Mouse (Mus musculus): Measurements from ENCODE around the gene Olfr768. TPM values are rescaled to one million over a fixed set of nuclear protein-coding genes. Genes with fewer than 3 reads are reported as not detected.
"Not testable (repeated sequence)": the region's sequence is repeated elsewhere in the genome, so short reads cannot be mapped to it uniquely, and the experiment has no call there.

Gene Olfr768
- total and polyA plus RNA-seq, 3 experiments: not detected

- 78% methylated on average over 2 of the region's 2 CpGs for WGBS
- Histone ChIP-seq H3K4me1 (ENCODE audit: control insufficient read depth, insufficient read depth, low read length) (no peaks in the 10 kb centered on the region), H3K36me3 (ENCODE audit: control insufficient read depth, insufficient read depth, low read length) (no peaks in the 10 kb centered on the region), H3K79me2 (replicated peaks; ENCODE audit: control insufficient read depth, insufficient read depth, low read length) (no peaks in the 10 kb centered on the region), H3K4me3 (no peak within 1 kb of the TSS), H3K9ac (ENCODE audit: low read depth, low read length) (no peak within 1 kb of the TSS), H3K27me3 (ENCODE audit: control insufficient read depth, insufficient read depth, low read length) (no peaks in the 10 kb centered on the region), H3K27ac (no peak within 1 kb of the TSS)
- TF ChIP-seq EP300 (IDR thresholded peaks at IDR 0.05; ENCODE audit: insufficient read depth, low read depth, low read length): no peak
- no peak for TF ChIP-seq CTCF (IDR thresholded peaks at IDR 0.05)
- no peak for TF ChIP-seq POLR2A (IDR thresholded peaks at IDR 0.05; ENCODE audit: insufficient read depth, low read depth, low read length)
- intact Hi-C loops (cut with DNase I): no loop called here
- DNase-seq: no peak
Observed at GRCm38 (mm10) chr10:129068877-129069276, 30.3 kb downstream of the Olfr768 start, which contains the start of gene Olfr766-ps1. Gene Olfr766-ps1, minus strand, starts transcription at chr10:129068977.

- H3K79me2 ChIP-seq (replicated peaks; ENCODE audit: control insufficient read depth, insufficient read depth, low read length); H3K4me1 ChIP-seq (ENCODE audit: control insufficient read depth, insufficient read depth, low read length); H3K27ac ChIP-seq; H3K36me3 ChIP-seq (ENCODE audit: control insufficient read depth, insufficient read depth, low read length); intact Hi-C loops (cut with DNase I); DNase-seq; H3K27me3 ChIP-seq (ENCODE audit: control insufficient read depth, insufficient read depth, low read length); H3K4me3 ChIP-seq; H3K9ac ChIP-seq (ENCODE audit: low read depth, low read length): not testable (repeated sequence)
Observed at GRCm38 (mm10) chr10:129049898-129050297, 49.3 kb downstream of the Olfr768 start, which contains the start of gene Olfr765. Gene Olfr765, minus strand, starts transcription at chr10:129049998.

Other genes starting within 250 kb of the Olfr768 start
- 1 to 10 TPM; 2.0 to 2.5 TPM for gene Gdf11, start 207.7 kb downstream of the Olfr768 start, total RNA-seq (2021)
- gene Gdf11, start 207.7 kb downstream of the Olfr768 start, polyA plus RNA-seq (2012; rRNA removed): 0.78 and 1.1 TPM in 2 replicates
- gene Cd63, start 198.4 kb downstream of the Olfr768 start, total RNA-seq (2021): 100 to 1,000 TPM; 132 to 156 TPM
- 83.2 and 101 TPM in 2 replicates for gene Cd63, start 198.4 kb downstream of the Olfr768 start, polyA plus RNA-seq (2012; rRNA removed)
- 1 to 10 TPM; 5.2 to 5.9 TPM for gene Rdh5, start 176.5 kb downstream of the Olfr768 start, total RNA-seq (2021)
- gene Rdh5, start 176.5 kb downstream of the Olfr768 start, polyA plus RNA-seq (2012; rRNA removed): 19.4 and 24.9 TPM in 2 replicates
- gene Bloc1s1, start 175.3 kb downstream of the Olfr768 start, total RNA-seq (2021): 100 to 1,000 TPM; 181 to 201 TPM
- 229 and 234 TPM in 2 replicates for gene Bloc1s1, start 175.3 kb downstream of the Olfr768 start, polyA plus RNA-seq (2012; rRNA removed)
- gene Itga7, start 165.6 kb downstream of the Olfr768 start, total RNA-seq (2021): 100 to 1,000 TPM; 140 to 155 TPM
- gene Itga7, start 165.6 kb downstream of the Olfr768 start, polyA plus RNA-seq (2012; rRNA removed): 151 and 206 TPM in 2 replicates
- not detected for gene Mettl7b, start 138.4 kb downstream of the Olfr768 start, total RNA-seq (2021)
- gene Mettl7b, start 138.4 kb downstream of the Olfr768 start, polyA plus RNA-seq (2012; rRNA removed): 0.18 and 0.53 TPM in 2 replicates
- not detected for gene Olfr9, start 109.9 kb downstream of the Olfr768 start, total RNA-seq (2021)
- gene Olfr9, start 109.9 kb downstream of the Olfr768 start, polyA plus RNA-seq (2012; rRNA removed): not detected in 2 replicates
- gene Olfr763, start 88.6 kb downstream of the Olfr768 start, total RNA-seq (2021): not detected
- not detected in 2 replicates for gene Olfr763, start 88.6 kb downstream of the Olfr768 start, polyA plus RNA-seq (2012; rRNA removed)
- not detected for gene Olfr764-ps1, start 59.5 kb downstream of the Olfr768 start, total RNA-seq (2021)
- gene Olfr764-ps1, start 59.5 kb downstream of the Olfr768 start, polyA plus RNA-seq (2012; rRNA removed): not detected in 2 replicates
- not detected for gene Olfr765, start 49.4 kb downstream of the Olfr768 start, total RNA-seq (2021)
- not detected in 2 replicates for gene Olfr765, start 49.4 kb downstream of the Olfr768 start, polyA plus RNA-seq (2012; rRNA removed)
- gene Olfr766-ps1, start 30.4 kb downstream of the Olfr768 start, total RNA-seq (2021): not detected
- not detected in 2 replicates for gene Olfr766-ps1, start 30.4 kb downstream of the Olfr768 start, polyA plus RNA-seq (2012; rRNA removed)
- gene Olfr767, start 16.5 kb downstream of the Olfr768 start, total RNA-seq (2021): not detected
- not detected in 2 replicates for gene Olfr767, start 16.5 kb downstream of the Olfr768 start, polyA plus RNA-seq (2012; rRNA removed)
- not detected for gene Olfr769, start 18.5 kb upstream of the Olfr768 start, total RNA-seq (2021)
- not detected in 2 replicates for gene Olfr769, start 18.5 kb upstream of the Olfr768 start, polyA plus RNA-seq (2012; rRNA removed)
- gene Olfr770, start 39.6 kb upstream of the Olfr768 start, total RNA-seq (2021): not detected
- not detected in 2 replicates for gene Olfr770, start 39.6 kb upstream of the Olfr768 start, polyA plus RNA-seq (2012; rRNA removed)
- gene Olfr771, start 65.4 kb upstream of the Olfr768 start, total RNA-seq (2021): not detected
- gene Olfr771, start 65.4 kb upstream of the Olfr768 start, polyA plus RNA-seq (2012; rRNA removed): not detected in 2 replicates
- gene Olfr772, start 78.5 kb upstream of the Olfr768 start, total RNA-seq (2021): not detected
- not detected in 2 replicates for gene Olfr772, start 78.5 kb upstream of the Olfr768 start, polyA plus RNA-seq (2012; rRNA removed)
- gene Olfr773, start 88.0 kb upstream of the Olfr768 start, total RNA-seq (2021): not detected
- gene Olfr773, start 88.0 kb upstream of the Olfr768 start, polyA plus RNA-seq (2012; rRNA removed): not detected in 2 replicates
- gene Olfr774, start 136.8 kb upstream of the Olfr768 start, total RNA-seq (2021): not detected
- gene Olfr774, start 136.8 kb upstream of the Olfr768 start, polyA plus RNA-seq (2012; rRNA removed): not detected in 2 replicates
- gene Olfr775, start 149.0 kb upstream of the Olfr768 start, total RNA-seq (2021): not detected
- gene Olfr775, start 149.0 kb upstream of the Olfr768 start, polyA plus RNA-seq (2012; rRNA removed): not detected in 2 replicates
- gene Olfr776, start 159.8 kb upstream of the Olfr768 start, total RNA-seq (2021): not detected
- gene Olfr776, start 159.8 kb upstream of the Olfr768 start, polyA plus RNA-seq (2012; rRNA removed): not detected in 2 replicates
- gene Olfr777, start 172.1 kb upstream of the Olfr768 start, total RNA-seq (2021): not detected
- not detected in 2 replicates for gene Olfr777, start 172.1 kb upstream of the Olfr768 start, polyA plus RNA-seq (2012; rRNA removed)
- gene Olfr780, start 218.7 kb upstream of the Olfr768 start, total RNA-seq (2021): not detected
- gene Olfr780, start 218.7 kb upstream of the Olfr768 start, polyA plus RNA-seq (2012; rRNA removed): not detected in 2 replicates
- gene Olfr781, start 229.5 kb upstream of the Olfr768 start, total RNA-seq (2021): not detected
- gene Olfr781, start 229.5 kb upstream of the Olfr768 start, polyA plus RNA-seq (2012; rRNA removed): not detected in 2 replicates
- gene Olfr782, start 249.5 kb upstream of the Olfr768 start, total RNA-seq (2021): not detected
- gene Olfr782, start 249.5 kb upstream of the Olfr768 start, polyA plus RNA-seq (2012; rRNA removed): not detected in 2 replicates

All from heart, adult 2 months (tissue).